Mouse (Mus musculus) olfactory bulb, adult 2 months (tissue): ENCODE results near the gene Emg1.

ENCODE experiments used
- CTCF ChIP-seq: fragments of 200-500 bp; IDR thresholded peaks from 2 replicates; pipeline ENCODE4 v1.5.1; 2012; ENCODE audit warnings: low read depth, mild to moderate bottlenecking, low read length, moderate library complexity; ENCODE audit not compliant: insufficient read depth
- POLR2A ChIP-seq: fragments of 200-500 bp; IDR thresholded peaks from 2 replicates; pipeline ENCODE4 v1.6.1; 2012; ENCODE audit warnings: mild to moderate bottlenecking, low read depth, low read length, moderate library complexity; ENCODE audit not compliant: insufficient read depth

DNA sequence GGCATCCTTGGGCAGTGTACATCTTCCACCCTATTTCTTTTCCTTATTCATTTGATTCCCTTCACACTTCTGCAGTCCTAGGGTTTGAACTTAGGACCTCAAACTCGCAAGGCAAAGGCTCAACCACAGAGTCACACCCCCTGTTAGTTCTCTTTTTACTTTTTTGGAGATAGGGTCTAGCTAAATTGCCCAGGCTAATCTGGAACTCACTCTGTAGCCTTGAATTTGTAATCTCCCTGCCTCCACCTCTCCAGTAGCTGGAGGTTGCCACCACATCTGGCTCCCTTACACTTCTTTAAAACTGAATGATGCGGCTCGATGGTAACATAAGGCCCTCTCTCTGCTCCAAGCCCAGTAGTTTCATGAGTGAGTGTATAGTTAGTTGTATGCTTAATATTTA lies 22.4 kb upstream of the Emg1 start:
- TF ChIP-seq CTCF = no peak
- TF ChIP-seq POLR2A = no peak
